Mouse (Mus musculus): Measurements from ENCODE around the gene Slc22a1.

DNA sequence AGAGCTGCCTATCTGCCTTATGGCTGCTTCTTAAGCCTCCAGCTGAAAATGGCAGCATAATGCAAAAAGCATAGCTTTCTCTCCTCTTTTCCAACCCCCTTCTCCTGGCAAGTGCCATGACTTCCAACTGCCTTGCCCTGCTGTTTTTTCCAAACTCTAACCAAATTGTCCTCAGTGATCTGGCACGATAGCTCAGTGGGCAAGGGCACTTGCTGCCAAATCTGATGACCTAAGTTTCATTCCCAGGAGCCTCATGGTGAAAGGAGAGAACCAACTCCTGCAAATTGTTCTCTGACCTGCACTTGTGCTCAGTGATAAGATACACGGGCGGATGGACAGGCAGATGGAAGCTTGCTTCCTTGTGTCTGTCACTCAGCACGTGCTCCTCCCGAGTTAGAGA lies 27.3 kb upstream of the Slc22a1 start:
- TF ChIP-seq EP300 (IDR thresholded peaks at IDR 0.05) (no peak), CTCF (IDR thresholded peaks at IDR 0.05) (no peak)
